8 mouse cellular contexts compared by ENCODE assay signal in genomic region chr7:126260280-126261210, GRCm38 (mm10). TPM values are rescaled to one million over a fixed set of nuclear protein-coding genes. Genes with fewer than 3 reads are reported as not detected.
DNase-seq lines count a peak whose midpoint lies in the region; ATAC-seq and TF ChIP-seq lines count a peak whose summit lies in the region.

No protein-coding gene starts in this region.

- H3K27me3 ChIP-seq in E14TG2a.4 (ENCODE audit: insufficient read depth, low read length) = peaks cover 19% of the 10 kb centered on the region
- no peaks in the 10 kb centered on the region for H3K27me3 ChIP-seq in embryonic facial prominence, embryonic 11.5 days (ENCODE audit: control insufficient read depth, insufficient read depth, low read length)
- peaks cover 9% of the 10 kb centered on the region; the same call in 1 of the 2 replicates for H3K27me3 ChIP-seq in hindbrain, embryonic 12.5 days

- H3K9me3 ChIP-seq in E14TG2a.4 (ENCODE audit: low read length) = no peaks in the 10 kb centered on the region
- H3K9me3 ChIP-seq in embryonic facial prominence, embryonic 11.5 days (replicated peaks; ENCODE audit: control insufficient read depth, low read length) = no peaks in the 10 kb centered on the region
- no peaks in the 10 kb centered on the region for H3K9me3 ChIP-seq in hindbrain, embryonic 12.5 days (replicated peaks)

- WGBS in embryonic facial prominence, embryonic 11.5 days = 13% methylated on average over 18 of the region's 18 CpGs
- 12% methylated on average over 18 of the region's 18 CpGs for WGBS in hindbrain, embryonic 12.5 days

- no peak overlapping the region for H3K4me2 ChIP-seq in embryonic facial prominence, embryonic 11.5 days (ENCODE audit: low read depth, low read length)
- H3K4me2 ChIP-seq in hindbrain, embryonic 12.5 days (replicated peaks) = no peak overlapping the region

- H3K27ac ChIP-seq in embryonic facial prominence, embryonic 11.5 days (replicated peaks; ENCODE audit: low read depth, low read length) = no peak overlapping the region
- no peak overlapping the region for H3K27ac ChIP-seq in hindbrain, embryonic 12.5 days

- no peaks in the 10 kb centered on the region for H3K36me3 ChIP-seq in E14TG2a.4 (ENCODE audit: insufficient read depth, low read length)
- H3K36me3 ChIP-seq in embryonic facial prominence, embryonic 11.5 days (replicated peaks; ENCODE audit: control insufficient read depth, insufficient read depth, low read depth, low read length) = no peaks in the 10 kb centered on the region
- no peaks in the 10 kb centered on the region for H3K36me3 ChIP-seq in hindbrain, embryonic 12.5 days

- no peak overlapping the region for H3K9ac ChIP-seq in embryonic facial prominence, embryonic 11.5 days (replicated peaks; ENCODE audit: low read length)
- H3K9ac ChIP-seq in hindbrain, embryonic 12.5 days = peak overlapping the region; percentile 28; the same call in 1 of the 2 replicates

- DNase-seq in adrenal gland, postnatal 25 days = peak; percentile 46
- peak; percentile 83 for DNase-seq in embryonic facial prominence, embryonic 11.5 days (ENCODE audit: low spot score)
- peak; percentile 46 for DNase-seq in layer of hippocampus, adult 9-11 months
- peak; percentile 67 for DNase-seq in lung, postnatal 25 days (ENCODE audit: low spot score)
- DNase-seq in retina, postnatal 1 day = peak; percentile 83
- DNase-seq in thymus, postnatal 25 days = peak; percentile 78

- peak; percentile 90 for TF ChIP-seq CTCF in E14TG2a.4 (conservative IDR thresholded peaks at IDR 0.05; ENCODE audit: low read length)

- peaks cover 23% of the 10 kb centered on the region for H3K4me1 ChIP-seq in E14TG2a.4 (replicated peaks; ENCODE audit: low read depth, low read length)
- no peaks in the 10 kb centered on the region for H3K4me1 ChIP-seq in embryonic facial prominence, embryonic 11.5 days (ENCODE audit: control insufficient read depth, insufficient read depth, low read length)
- no peaks in the 10 kb centered on the region for H3K4me1 ChIP-seq in hindbrain, embryonic 12.5 days

- H3K4me3 ChIP-seq in E14TG2a.4 (replicated peaks; ENCODE audit: low read length) = no peak overlapping the region
- no peak overlapping the region for H3K4me3 ChIP-seq in embryonic facial prominence, embryonic 11.5 days (ENCODE audit: low read depth, low read length)
- no peak overlapping the region for H3K4me3 ChIP-seq in hindbrain, embryonic 12.5 days

- no peak; the same call in 1 of the 2 replicates for ATAC-seq in embryonic facial prominence, embryonic 11.5 days (replicated peaks; ENCODE audit: insufficient number of reproducible peaks, low FRiP score, low TSS enrichment, low read depth)
- ATAC-seq in hindbrain, embryonic 12.5 days (ENCODE audit: low FRiP score) = peak; percentile 32; the same call in 1 of the 2 replicates

RNA-seq across cellular contexts. Expression of gene Sbk1, which starts 11.9 kb away (rescaled TPM):
- 72.1 and 102 TPM in 2 replicates for total RNA-seq in adrenal gland, postnatal 25 days (2021)
- polyA plus RNA-seq in embryonic facial prominence, embryonic 11.5 days (2014; fragmentation: Nextera tagmentation; extraction: Ambion mirVana) = 88.3 and 101 TPM in 2 replicates
- polyA plus RNA-seq in hindbrain, embryonic 12.5 days (2016; fragmentation: Nextera tagmentation; extraction: Ambion mirVana) = 309 and 312 TPM in 2 replicates
